Mouse (Mus musculus) embryonic facial prominence, embryonic 13.5 days (tissue): ENCODE results near the gene Ccl26. TPM values are rescaled to one million over a fixed set of nuclear protein-coding genes. Genes with fewer than 3 reads are reported as not detected.

Experiments
- ATAC-seq: fragments of 200-750 bp; cut with Nextera tagmentation; 2 replicates; pipeline ENCODE4 v1.8.0; 2017; ENCODE audit warnings: low read depth; ENCODE audit not compliant: insufficient number of reproducible peaks, insufficient read depth, low FRiP score, low TSS enrichment
- H3K27ac ChIP-seq: fragments of 300-500 bp; sonication (generic); 2 replicates; pipeline ENCODE4 v1.5.1; 2015; ENCODE audit warnings: moderate library complexity, mild to moderate bottlenecking, inconsistent platforms
- H3K27me3 ChIP-seq: fragments of 300-500 bp; sonication (generic); 2 replicates; pipeline ENCODE4 v1.6.1; 2015; ENCODE audit warnings: mild to moderate bottlenecking, inconsistent platforms
- H3K36me3 ChIP-seq: fragments of 300-500 bp; sonication (generic); 2 replicates; pipeline ENCODE4 v1.6.1; 2015; ENCODE audit warnings: mild to moderate bottlenecking, inconsistent platforms
- H3K4me1 ChIP-seq: fragments of 300-500 bp; sonication (generic); 2 replicates; pipeline ENCODE4 v1.6.1; 2015; ENCODE audit warnings: inconsistent platforms
- H3K4me2 ChIP-seq: fragments of 300-500 bp; sonication (generic); 2 replicates; pipeline ENCODE4 v1.6.1; 2015; ENCODE audit warnings: moderate library complexity, mild to moderate bottlenecking, inconsistent platforms
- H3K4me3 ChIP-seq: fragments of 300-500 bp; sonication (generic); 2 replicates; pipeline ENCODE4 v1.5.1; 2015; ENCODE audit warnings: mild to moderate bottlenecking, inconsistent platforms
- H3K9ac ChIP-seq: fragments of 300-500 bp; sonication (generic); 2 replicates; pipeline ENCODE4 v1.6.1; 2015; ENCODE audit warnings: mild to moderate bottlenecking, inconsistent platforms
- H3K9me3 ChIP-seq: fragments of 300-500 bp; sonication (generic); 2 replicates; pipeline ENCODE4 v1.6.1; 2016; ENCODE audit warnings: inconsistent platforms
- WGBS: fragments of 180-500 bp; shearing (Covaris S2); methylation state at CpG from one replicate; pipeline ENCODE4 v1.1.7; 2015; ENCODE audit warnings: mixed read lengths; 5-methylcytosine and 5-hydroxymethylcytosine counted together
- polyA plus RNA-seq: library from polyadenylated mRNA; unstranded; fragments of >200 nt; fragmentation: Nextera tagmentation; extraction: Ambion mirVana; gene quantifications from 2 replicates; pipeline ENCODE4 v1.2.1, GENCODE M21; 2015

The Ccl26 gene
- polyA plus RNA-seq, 1 experiment from 2014 or later: not detected

DNA sequence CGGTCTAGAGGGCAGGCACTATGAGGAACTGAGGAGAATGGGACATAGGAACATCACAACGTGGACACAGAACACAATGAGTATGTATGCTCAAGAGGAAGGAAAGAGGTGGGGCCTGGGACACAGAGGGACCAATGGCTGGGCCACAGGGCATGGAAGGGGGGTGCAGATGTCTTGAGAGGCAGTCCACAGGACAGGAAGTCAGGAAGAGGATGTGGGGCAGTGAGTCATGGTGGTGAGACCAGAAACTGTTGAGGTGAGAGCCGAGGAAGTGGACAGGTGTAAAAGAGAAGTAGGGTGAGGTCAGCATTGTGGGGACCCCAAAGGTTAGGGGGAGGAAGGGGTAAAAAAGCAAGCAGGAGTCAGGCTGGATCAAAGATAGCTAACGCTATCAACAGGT, 26.0 kb downstream of the Ccl26 start:
- Histone ChIP-seq H3K9me3 (no peaks in the 10 kb centered on the region), H3K9ac (no peak overlapping the region), H3K27me3 (no peaks in the 10 kb centered on the region), H3K4me2 (no peak overlapping the region), H3K4me1 (no peaks in the 10 kb centered on the region), H3K36me3 (0 out of 2 replicates have a peak, but pooled peaks cover 2% of the 10 kb centered on the region), H3K27ac (no peak overlapping the region), H3K4me3 (no peak overlapping the region)
- no peak for ATAC-seq
- 72% methylated on average over 4 of the region's 4 CpGs for WGBS

DNA sequence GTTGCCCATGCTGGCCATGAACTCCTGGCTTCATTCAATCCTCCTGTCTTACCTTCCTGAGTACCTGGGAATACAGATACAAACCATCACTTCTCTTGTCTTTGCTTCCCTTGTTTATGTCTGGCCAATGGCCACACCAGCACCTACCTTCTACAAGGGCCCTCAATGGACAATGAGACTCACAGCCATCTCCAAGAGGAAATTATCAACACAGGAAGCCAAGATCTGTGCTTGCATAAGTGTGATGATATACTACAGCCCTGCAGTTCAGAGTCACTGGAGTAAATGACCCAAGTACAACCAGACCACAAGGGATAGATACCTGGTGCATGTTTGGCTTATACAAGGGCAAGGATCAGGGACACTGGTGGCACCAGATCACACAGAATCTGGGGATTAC, 27.5 kb downstream of the Ccl26 start:
- Histone ChIP-seq H3K4me2 (no peak overlapping the region), H3K36me3 (0 out of 2 replicates have a peak, but pooled peaks cover 8% of the 10 kb centered on the region), H3K27me3 (no peaks in the 10 kb centered on the region), H3K9ac (no peak overlapping the region), H3K4me1 (no peaks in the 10 kb centered on the region), H3K4me3 (no peak overlapping the region), H3K9me3 (no peaks in the 10 kb centered on the region), H3K27ac (no peak overlapping the region)
- ATAC-seq: no peak

DNA sequence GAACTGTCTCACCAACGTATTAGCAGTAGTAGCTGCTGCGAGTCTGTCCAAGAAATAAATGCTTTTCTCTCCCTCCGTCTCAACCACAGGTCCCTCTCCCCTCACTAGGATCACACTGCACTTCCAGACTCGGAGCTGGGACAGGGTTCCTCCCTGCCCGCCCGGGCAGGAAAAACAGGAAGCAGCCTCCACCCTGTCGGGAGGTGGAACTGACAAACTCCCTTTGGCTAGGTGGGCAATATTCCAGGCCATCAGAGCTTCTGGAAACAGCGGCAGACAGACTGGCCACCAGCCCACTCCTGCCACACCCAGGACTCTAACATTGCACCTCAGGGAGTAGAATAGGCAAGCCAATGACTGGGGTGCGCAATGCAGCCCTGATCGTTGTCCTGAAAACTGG, 29.9 kb downstream of the Ccl26 start:
- 62% methylated on average over 10 of the region's 10 CpGs for WGBS
- Histone ChIP-seq H3K9ac (no peak overlapping the region), H3K36me3 (0 out of 2 replicates have a peak, but pooled peaks cover 8% of the 10 kb centered on the region), H3K4me1 (no peaks in the 10 kb centered on the region), H3K9me3 (no peaks in the 10 kb centered on the region), H3K4me3 (no peak overlapping the region), H3K27me3 (no peaks in the 10 kb centered on the region), H3K27ac (peak overlapping the region; percentile 33; the same call in 1 of the 2 replicates), H3K4me2 (no peak overlapping the region)
- ATAC-seq: no peak

DNA sequence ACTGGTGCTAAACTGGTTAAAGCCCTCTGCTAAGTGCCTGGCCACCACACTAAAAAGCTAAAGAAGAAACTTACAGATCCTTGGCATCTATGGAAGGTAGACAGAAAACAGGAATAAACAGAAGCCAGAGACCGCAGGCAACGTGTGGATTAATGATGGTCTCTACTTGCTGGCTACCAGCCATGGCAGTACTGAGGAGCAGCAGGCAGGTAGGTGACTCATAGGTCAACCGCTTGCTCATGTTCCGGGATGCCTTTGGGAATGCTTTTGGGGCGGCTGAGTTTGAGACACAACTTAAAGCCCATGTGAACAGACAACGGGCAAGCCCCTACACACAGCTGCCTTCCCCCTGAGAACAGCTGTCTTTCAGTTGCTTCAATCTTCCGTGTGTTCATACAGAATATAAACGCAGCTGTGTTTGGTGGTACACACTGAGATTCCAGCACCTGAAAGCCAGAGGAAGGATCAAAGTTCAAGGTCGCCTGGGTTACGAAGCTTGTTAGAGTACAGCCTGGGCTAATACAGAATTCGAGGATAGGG, 32.0 kb downstream of the Ccl26 start:
- no peak overlapping the region for H3K27ac ChIP-seq
- no peak for ATAC-seq
- H3K4me1 ChIP-seq: no peaks in the 10 kb centered on the region
- H3K9me3 ChIP-seq: no peaks in the 10 kb centered on the region
- no peak overlapping the region for H3K4me2 ChIP-seq
- no peak overlapping the region for H3K9ac ChIP-seq
- 0 out of 2 replicates have a peak, but pooled peaks cover 8% of the 10 kb centered on the region for H3K36me3 ChIP-seq
- WGBS: 80% methylated on average over 11 of the region's 11 CpGs
- no peaks in the 10 kb centered on the region for H3K27me3 ChIP-seq
- no peak overlapping the region for H3K4me3 ChIP-seq

DNA sequence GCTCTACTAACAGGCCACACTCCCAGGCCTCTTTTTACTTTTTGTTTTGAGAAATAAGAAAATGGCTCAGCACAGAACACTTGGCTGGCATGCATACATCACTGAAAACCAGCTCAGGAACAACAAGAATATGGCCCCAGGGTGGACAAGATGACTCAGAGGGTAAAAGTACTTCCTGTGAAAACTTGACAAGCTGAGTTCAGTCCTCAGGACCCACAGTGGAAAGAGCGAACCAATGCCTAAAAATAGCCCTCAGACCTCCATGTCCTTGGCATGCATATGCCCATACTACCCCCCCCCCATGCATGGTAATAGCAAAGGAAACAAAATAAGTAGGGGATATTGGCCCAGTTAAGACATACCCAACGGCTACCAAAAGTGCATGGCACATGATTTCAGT, 33.4 kb downstream of the Ccl26 start:
- H3K36me3 ChIP-seq: 0 out of 2 replicates have a peak, but pooled peaks cover 8% of the 10 kb centered on the region
- no peak for ATAC-seq
- no peak overlapping the region for H3K4me3 ChIP-seq
- 72% methylated on average over 2 of the region's 2 CpGs for WGBS
- no peak overlapping the region for H3K9ac ChIP-seq
- no peaks in the 10 kb centered on the region for H3K9me3 ChIP-seq
- no peak overlapping the region for H3K27ac ChIP-seq
- no peak overlapping the region for H3K4me2 ChIP-seq
- no peaks in the 10 kb centered on the region for H3K4me1 ChIP-seq
- H3K27me3 ChIP-seq: no peaks in the 10 kb centered on the region

DNA sequence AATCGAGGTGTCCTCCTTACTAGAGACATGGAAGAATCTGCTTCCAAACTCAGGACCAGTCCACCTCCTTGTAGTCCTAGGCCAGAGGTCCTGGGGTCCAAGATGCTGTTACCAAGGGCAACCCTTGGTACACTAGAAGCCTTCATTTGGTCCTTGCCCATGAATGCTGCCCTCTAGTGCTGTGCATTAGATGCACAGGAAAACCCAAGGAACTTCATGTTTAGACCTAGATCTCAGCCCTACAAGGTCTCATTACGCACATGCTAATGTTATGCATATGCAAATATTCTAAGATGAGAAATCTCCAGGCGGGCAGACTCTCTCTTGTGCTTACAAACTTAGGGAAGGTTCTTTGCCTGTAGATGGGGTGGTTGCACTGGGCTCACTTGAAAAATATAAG, 34.1 kb downstream of the Ccl26 start:
- Histone ChIP-seq H3K4me3 (no peak overlapping the region), H3K4me2 (no peak overlapping the region), H3K36me3 (0 out of 2 replicates have a peak, but pooled peaks cover 8% of the 10 kb centered on the region), H3K27ac (no peak overlapping the region), H3K27me3 (no peaks in the 10 kb centered on the region), H3K9ac (no peak overlapping the region), H3K9me3 (no peaks in the 10 kb centered on the region), H3K4me1 (no peaks in the 10 kb centered on the region)
- ATAC-seq: no peak
- WGBS: 76% methylated on average over 3 of the region's 3 CpGs

DNA sequence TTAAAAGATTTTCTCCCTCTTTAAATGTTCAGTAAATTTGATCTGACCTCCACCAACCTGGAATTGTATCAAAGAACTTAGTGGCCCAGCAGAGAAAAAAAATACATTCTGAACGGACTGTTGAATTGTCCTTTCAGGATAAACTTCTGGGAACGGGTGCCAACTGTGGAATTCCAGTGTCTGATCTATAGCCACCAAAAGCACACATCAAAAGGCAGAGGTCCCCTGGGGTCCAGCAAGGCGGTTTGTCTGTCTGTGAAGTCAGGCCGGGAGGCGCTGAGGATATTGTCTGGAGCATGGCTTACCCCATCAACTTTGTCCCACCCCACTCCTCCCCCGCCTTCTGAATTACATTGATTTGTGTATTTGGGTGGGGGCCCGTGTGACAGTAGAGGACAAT, 35.4 kb downstream of the Ccl26 start:
- Histone ChIP-seq H3K4me2 (no peak overlapping the region), H3K9me3 (no peaks in the 10 kb centered on the region), H3K27ac (no peak overlapping the region), H3K9ac (no peak overlapping the region), H3K36me3 (0 out of 2 replicates have a peak, but pooled peaks cover 8% of the 10 kb centered on the region), H3K4me1 (no peaks in the 10 kb centered on the region), H3K4me3 (no peak overlapping the region), H3K27me3 (no peaks in the 10 kb centered on the region)
- WGBS: 60% methylated on average over 7 of the region's 7 CpGs
- ATAC-seq: no peak

DNA sequence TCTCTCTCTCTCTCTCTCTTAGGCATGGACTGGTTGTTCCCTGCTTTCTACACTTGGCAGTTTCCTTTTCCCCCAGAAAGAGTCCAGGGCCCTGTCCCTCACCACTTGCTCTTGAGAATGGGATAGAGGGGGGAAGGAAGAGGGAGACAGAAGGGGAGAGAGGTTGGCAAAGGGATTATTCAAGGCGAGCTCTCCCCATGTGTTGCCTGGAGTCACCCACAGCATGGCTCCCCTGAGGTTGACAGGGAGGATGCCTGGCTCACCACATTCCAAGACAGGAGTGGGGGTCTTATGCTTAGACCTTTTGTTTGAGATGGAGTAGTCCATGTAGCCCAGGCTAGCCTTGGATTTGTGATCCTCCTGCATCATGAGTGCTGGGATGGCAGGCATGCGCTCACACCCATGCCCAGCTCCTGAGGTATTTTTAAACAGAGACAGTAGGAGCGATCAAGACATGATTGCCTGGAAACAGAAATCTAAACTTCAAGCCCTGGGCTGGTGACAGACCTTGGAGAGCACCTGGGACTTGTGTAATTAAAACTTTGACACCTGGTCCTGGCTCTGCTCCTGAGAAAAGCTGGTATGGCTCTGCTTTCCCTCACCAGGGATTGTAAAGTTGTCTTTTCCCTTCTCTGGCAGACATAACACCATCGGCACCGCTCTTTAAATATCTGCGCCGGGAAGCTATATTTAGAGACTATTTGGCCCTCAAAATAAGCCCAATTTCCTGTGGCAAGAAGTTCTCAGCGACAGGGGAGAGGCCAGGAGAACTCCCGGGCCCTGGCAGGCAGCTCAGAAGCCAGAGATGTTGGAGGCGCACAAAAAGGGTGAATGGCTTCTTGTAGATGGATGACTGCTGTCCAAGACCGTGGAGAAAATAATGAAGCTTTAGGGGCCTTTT, 38.5 kb downstream of the Ccl26 start:
- no peaks in the 10 kb centered on the region for H3K9me3 ChIP-seq
- 78% methylated on average over 11 of the region's 11 CpGs for WGBS
- ATAC-seq: no peak
- no peaks in the 10 kb centered on the region for H3K36me3 ChIP-seq
- H3K4me3 ChIP-seq: no peak overlapping the region
- 0 out of 2 replicates have a peak overlapping the region, but pooled peaks have one; percentile 11 for H3K27ac ChIP-seq
- no peaks in the 10 kb centered on the region for H3K4me1 ChIP-seq
- H3K9ac ChIP-seq: no peak overlapping the region
- no peak overlapping the region for H3K4me2 ChIP-seq
- H3K27me3 ChIP-seq: no peaks in the 10 kb centered on the region

DNA sequence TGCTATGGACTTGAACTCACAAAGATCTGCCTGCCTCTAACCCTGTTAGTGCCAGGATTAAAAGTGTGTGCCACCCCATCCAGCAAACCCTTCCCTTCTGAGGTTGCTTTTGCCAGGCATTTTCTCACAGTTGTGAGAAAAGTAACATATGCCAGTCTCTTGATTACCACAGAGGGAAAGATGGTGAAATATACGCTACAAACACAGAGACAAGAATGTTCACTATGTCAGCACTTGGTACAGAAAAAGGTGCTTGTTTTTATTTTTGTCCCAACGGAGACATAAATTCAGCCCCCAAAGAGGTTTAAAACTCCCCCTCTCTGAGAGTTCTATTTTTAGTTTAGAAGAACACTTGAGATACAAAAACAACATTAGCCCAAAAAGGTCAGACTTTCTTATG, 39.3 kb downstream of the Ccl26 start:
- H3K36me3 ChIP-seq: no peaks in the 10 kb centered on the region
- H3K4me2 ChIP-seq: no peak overlapping the region
- ATAC-seq: no peak
- H3K27me3 ChIP-seq: no peaks in the 10 kb centered on the region
- H3K9me3 ChIP-seq: no peaks in the 10 kb centered on the region
- H3K4me3 ChIP-seq: no peak overlapping the region
- WGBS: 84% methylated on average over 2 of the region's 2 CpGs
- H3K9ac ChIP-seq: no peak overlapping the region
- H3K27ac ChIP-seq: no peak overlapping the region
- no peaks in the 10 kb centered on the region for H3K4me1 ChIP-seq

DNA sequence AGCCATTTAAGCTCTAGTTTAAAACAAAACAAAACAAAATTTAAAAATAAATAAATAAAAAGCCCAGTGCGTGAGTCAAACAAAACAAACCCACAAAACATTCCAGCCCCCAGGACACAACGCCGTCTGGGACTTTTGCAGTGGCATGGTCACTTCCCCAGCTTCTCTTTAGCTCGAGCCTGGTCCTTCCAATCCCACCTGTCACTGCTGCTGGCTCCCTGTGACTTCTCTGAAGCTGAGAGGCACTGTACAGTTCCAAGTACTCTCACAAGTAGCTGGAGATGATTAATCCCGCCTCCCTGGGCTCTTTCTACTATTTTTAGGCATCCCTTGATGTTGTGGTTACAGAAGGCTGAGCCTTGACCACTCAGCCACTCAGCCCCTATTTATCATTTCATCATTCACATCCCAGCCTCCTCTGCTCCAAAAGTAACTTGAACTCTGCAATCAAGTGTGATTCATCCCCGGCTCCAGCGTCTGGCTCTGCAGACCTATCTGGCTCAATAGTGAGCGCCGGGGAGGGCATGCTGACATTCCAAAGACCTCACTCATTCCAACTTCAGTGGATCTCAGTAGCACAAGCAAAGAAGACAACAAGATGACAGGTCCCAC, 41.2 kb downstream of the Ccl26 start:
- H3K27me3 ChIP-seq: no peaks in the 10 kb centered on the region
- H3K27ac ChIP-seq: no peak overlapping the region
- H3K4me2 ChIP-seq: no peak overlapping the region
- no peak overlapping the region for H3K9ac ChIP-seq
- WGBS: 61% methylated on average over 9 of the region's 9 CpGs
- H3K36me3 ChIP-seq: peaks cover under 1% of the 10 kb centered on the region; the same call in 1 of the 2 replicates
- ATAC-seq: no peak
- H3K9me3 ChIP-seq: no peaks in the 10 kb centered on the region
- H3K4me3 ChIP-seq: no peak overlapping the region
- no peaks in the 10 kb centered on the region for H3K4me1 ChIP-seq

DNA sequence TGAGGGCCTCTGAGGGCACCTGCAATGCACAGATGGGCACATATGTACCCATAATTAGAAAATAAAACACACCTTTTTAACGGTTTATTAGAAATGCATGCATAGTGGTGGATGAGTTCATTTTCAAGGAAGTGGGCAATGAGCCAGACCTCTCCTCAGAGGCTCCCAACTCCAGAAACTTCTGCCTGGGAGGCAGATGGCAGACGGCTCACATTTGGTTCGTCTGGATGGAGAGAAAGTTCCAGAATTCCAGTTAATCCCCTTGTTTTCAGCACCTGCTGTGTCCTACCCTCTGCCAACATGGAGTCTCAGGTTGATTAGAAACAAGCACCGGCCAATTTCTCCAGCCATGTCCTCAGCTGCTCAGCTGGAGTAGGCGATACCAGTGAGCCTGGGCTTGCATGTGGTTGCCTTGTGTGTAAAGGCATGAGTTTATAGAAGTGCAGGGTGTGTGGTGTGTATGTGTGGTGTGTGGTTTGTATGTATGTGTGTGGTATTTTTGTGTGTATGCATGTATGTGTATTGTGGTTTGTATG, 46.0 kb downstream of the Ccl26 start:
- Histone ChIP-seq H3K9me3 (peaks cover 10% of the 10 kb centered on the region), H3K4me2 (no peak overlapping the region), H3K27ac (no peak overlapping the region), H3K36me3 (peaks cover 19% of the 10 kb centered on the region), H3K4me1 (peaks cover 6% of the 10 kb centered on the region; the same call in 1 of the 2 replicates), H3K9ac (no peak overlapping the region), H3K4me3 (no peak overlapping the region), H3K27me3 (no peaks in the 10 kb centered on the region)
- WGBS: 70% methylated on average over 5 of the region's 5 CpGs
- ATAC-seq: no peak
